ENCODE assay signal across 10 mouse cellular contexts in the genomic region with DNA sequence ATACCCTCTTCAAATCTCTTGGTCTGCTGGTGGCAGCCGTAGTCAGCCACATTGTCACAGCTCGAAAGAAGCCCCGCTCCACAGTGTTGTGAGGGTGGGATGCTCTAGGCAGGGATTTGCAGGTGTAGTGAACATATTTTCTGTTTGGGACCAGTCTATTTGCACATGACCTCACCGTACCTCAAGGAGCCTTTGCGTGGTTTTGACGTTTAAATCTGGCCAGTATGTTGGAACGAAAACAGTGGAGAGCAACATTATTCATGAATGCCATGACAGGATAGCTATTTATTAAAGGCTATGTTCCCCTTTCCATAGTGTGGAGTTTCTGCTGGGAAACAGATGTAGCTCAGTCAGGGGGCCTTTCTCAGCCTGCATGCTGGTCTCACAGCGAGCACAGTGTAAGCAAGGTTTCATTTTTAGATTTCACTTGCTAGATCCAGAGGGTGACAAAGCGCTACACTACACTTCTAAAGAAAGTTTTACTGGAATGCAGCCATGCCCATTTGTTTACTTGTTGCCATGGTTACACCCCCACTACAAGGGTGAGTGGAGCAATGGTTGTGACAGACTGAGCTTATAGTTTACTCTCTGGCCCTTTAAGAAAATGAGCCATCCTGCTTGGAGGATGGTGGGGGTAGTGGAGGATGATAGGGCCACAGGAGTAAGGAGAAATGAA. TPM values are rescaled to one million over a fixed set of nuclear protein-coding genes. Genes with fewer than 3 reads are reported as not detected.
DNase-seq lines count a peak whose midpoint lies in the region; ATAC-seq and TF ChIP-seq lines count a peak whose summit lies in the region.
"Had no signal": no experiment of that assay in that cellular context is flagged by ENCODE, and none has a peak within 500 bp of the region (broad histone marks: within the 10 kb centered on the region; RNA-seq: fewer than 3 reads in every experiment).

No protein-coding gene starts in this region.

- H3K4me2 ChIP-seq in CH12.LX (ENCODE audit: insufficient read depth, low read depth, poor library complexity, severe bottlenecking), result peak overlapping the region; percentile 71
- no peak overlapping the region for H3K4me2 ChIP-seq in forebrain, embryonic 12.5 days

- TF ChIP-seq POLR2A in CH12.LX (IDR thresholded peaks at IDR 0.05; ENCODE audit: low read depth, low read length), result no peak

- no peak overlapping the region for H3K9ac ChIP-seq in CH12.LX (ENCODE audit: insufficient read depth, low read depth)
- H3K9ac ChIP-seq in forebrain, embryonic 12.5 days, result no peak overlapping the region
- H3K9ac ChIP-seq: liver, embryonic 14.5 days had no signal

- no peaks in the 10 kb centered on the region for H3K9me3 ChIP-seq in CH12.LX (replicated peaks; ENCODE audit: low read length)
- no peaks in the 10 kb centered on the region for H3K9me3 ChIP-seq in forebrain, embryonic 12.5 days

- no peaks in the 10 kb centered on the region for H3K79me2 ChIP-seq in CH12.LX (replicated peaks; ENCODE audit: control insufficient read depth, extremely low read depth, insufficient read depth, poor library complexity, severe bottlenecking)

- TF ChIP-seq EP300 in CH12.LX (IDR thresholded peaks at IDR 0.05; ENCODE audit: low read length), result no peak

- no peak for TF ChIP-seq RAD21 in CH12.LX (IDR thresholded peaks at IDR 0.05; ENCODE audit: low read depth, low read length)

- no peak for DNase-seq in gastrocnemius, adult 2 months
- no peak for DNase-seq in gastrocnemius, postnatal 10 days
- peak; percentile 42 for DNase-seq in CH12.LX (ENCODE audit: extremely low read depth)
- DNase-seq in left cerebral cortex, postnatal 14 days (ENCODE audit: low spot score in 2 of 2), result peak; percentile 48 to 91
- DNase-seq in B cell, adult 2 months, result no peak
- no peak for DNase-seq in gastrocnemius, postnatal 4 days (ENCODE audit: low spot score in 2 of 2)
- no peak for DNase-seq in yolk sac, embryonic 10.5 days (ENCODE audit: low spot score)

- 0 out of 2 replicates have a peak, but pooled peaks have one; percentile 44 for ATAC-seq in forebrain, embryonic 12.5 days (ENCODE audit: low FRiP score)

- intact Hi-C loops in gastrocnemius, adult 2 months (cut with DNase I), result no loop called here
- intact Hi-C loops in left cerebral cortex, postnatal 14 days (cut with DNase I), result no loop called here

- WGBS in forebrain, embryonic 12.5 days, result 61% methylated on average over 9 of the region's 9 CpGs

- no peaks in the 10 kb centered on the region for H3K27me3 ChIP-seq in CH12.LX (replicated peaks)
- no peaks in the 10 kb centered on the region for H3K27me3 ChIP-seq in forebrain, embryonic 12.5 days

- TF ChIP-seq CTCF in gastrocnemius, adult 2 months (IDR thresholded peaks at IDR 0.05), result no peak
- no peak for TF ChIP-seq CTCF in CH12.LX (conservative IDR thresholded peaks at IDR 0.05 in 1 of 2, IDR thresholded peaks at IDR 0.05 in 1 of 2; ENCODE audit: low read depth in 2 of 2, low read length in 2 of 2)

- in situ Hi-C loops in CH12.LX (cut with MboI; ENCODE audit: low pct_ligation_motif_present, low pct_unique_long_range_greater_than_20kb, low sequenced_read_pairs), result no loop called here

- H3K36me3 ChIP-seq in CH12.LX (replicated peaks in 1 of 2; ENCODE audit: control insufficient read depth in 1 of 2, insufficient read depth in 1 of 2, low read length in 1 of 2), result no peaks in the 10 kb centered on the region
- no peaks in the 10 kb centered on the region for H3K36me3 ChIP-seq in forebrain, embryonic 12.5 days (replicated peaks)

- peaks cover 0 to 45% of the 10 kb centered on the region in 2 experiments; a peak in 2 of 4 replicates for H3K4me1 ChIP-seq in CH12.LX (ENCODE audit: control insufficient read depth in 1 of 2, insufficient read depth in 2 of 2)
- peaks cover 8% of the 10 kb centered on the region; the same call in 1 of the 2 replicates for H3K4me1 ChIP-seq in forebrain, embryonic 12.5 days

- H3K4me3 ChIP-seq in gastrocnemius, adult 2 months, result 0 out of 2 replicates have a peak overlapping the region, but pooled peaks have one; percentile 8
- no peak overlapping the region for H3K4me3 ChIP-seq in CH12.LX (replicated peaks in 1 of 3; ENCODE audit: low read depth in 2 of 3, low read length in 2 of 3, poor library complexity in 1 of 3)
- no peak overlapping the region for H3K4me3 ChIP-seq in forebrain, embryonic 12.5 days (replicated peaks)
- H3K4me3 ChIP-seq: erythroblast, embryonic 14.5 days had no signal

- H3K27ac ChIP-seq in gastrocnemius, adult 2 months, result no peak overlapping the region
- no peak overlapping the region for H3K27ac ChIP-seq in CH12.LX (ENCODE audit: insufficient read depth, low read depth)
- no peak overlapping the region for H3K27ac ChIP-seq in forebrain, embryonic 12.5 days
- H3K27ac ChIP-seq: liver, embryonic 14.5 days had no signal

- dilution Hi-C loops in CH12.LX (cut with MboI; ENCODE audit: extremely low pct_ligation_motif_present, extremely low pct_unique_long_range_greater_than_20kb, low sequenced_read_pairs), result no loop called here

TF ChIP-seq in CH12.LX, 34 proteins besides CTCF, POLR2A, EP300 and RAD21:
- TF ChIP-seq ZNF384 (IDR thresholded peaks at IDR 0.05; ENCODE audit: low read depth, low read length), result no peak
- TF ChIP-seq MAFK (IDR thresholded peaks at IDR 0.05; ENCODE audit: insufficient replicate concordance, low read length), result no peak
- TF ChIP-seq USF1 (IDR thresholded peaks at IDR 0.05; ENCODE audit: low read depth, low read length), result no peak
- TF ChIP-seq E2F4 (IDR thresholded peaks at IDR 0.05; ENCODE audit: insufficient replicate concordance, low read depth, low read length), result no peak
- TF ChIP-seq RCOR1 (conservative IDR thresholded peaks at IDR 0.05; ENCODE audit: low read depth, low read length), result no peak
- TF ChIP-seq CHD2 (IDR thresholded peaks at IDR 0.05; ENCODE audit: low read length), result no peak
- no peak for TF ChIP-seq GABPA (IDR thresholded peaks at IDR 0.05; ENCODE audit: insufficient replicate concordance, low read depth, low read length)
- TF ChIP-seq NELFE (IDR thresholded peaks at IDR 0.05; ENCODE audit: low read depth, low read length), result no peak
- no peak for TF ChIP-seq SMC3 (IDR thresholded peaks at IDR 0.05; ENCODE audit: low read depth, low read length)
- no peak for TF ChIP-seq MAX (IDR thresholded peaks at IDR 0.05; ENCODE audit: low read length)
- no peak for TF ChIP-seq TBP (conservative IDR thresholded peaks at IDR 0.05; ENCODE audit: low read depth, low read length)
- TF ChIP-seq MAZ (IDR thresholded peaks at IDR 0.05; ENCODE audit: low read depth, low read length), result no peak
- no peak for TF ChIP-seq MXI1 (IDR thresholded peaks at IDR 0.05; ENCODE audit: low read depth, low read length)
- no peak for TF ChIP-seq JUND (conservative IDR thresholded peaks at IDR 0.05; ENCODE audit: low read depth, low read length)
- no peak for TF ChIP-seq TCF12 (IDR thresholded peaks at IDR 0.05; ENCODE audit: low read depth, low read length)
- TF ChIP-seq ZKSCAN1 (IDR thresholded peaks at IDR 0.05; ENCODE audit: borderline replicate concordance, low read depth, low read length), result no peak
- TF ChIP-seq ETS1 (conservative IDR thresholded peaks at IDR 0.05; ENCODE audit: low read depth, low read length), result no peak
- no peak for TF ChIP-seq ELF1 (IDR thresholded peaks at IDR 0.05; ENCODE audit: low read depth, low read length)
- no peak for TF ChIP-seq HCFC1 (IDR thresholded peaks at IDR 0.05; ENCODE audit: low read depth, low read length)

RNA-seq across cellular contexts. Expression of a gene that starts 52.3 kb away (rescaled TPM):
- 10 to 100 TPM in 1 of 2 experiments, 1 to 10 TPM in 1; 8.5 to 11.7 TPM for total RNA-seq in gastrocnemius, adult 2 months (2021)
- 1 to 10 TPM; 6.0 to 7.7 TPM for total RNA-seq in gastrocnemius, postnatal 10 days (2021)
- total RNA-seq in CH12.LX (2012; rRNA removed), result 0.04 TPM in 1 of 2 replicates, not detected in the other
- not detected in 2 replicates for total RNA-seq in CH12.LX (2014; rRNA removed)
- polyA plus RNA-seq in CH12.LX (2012; ENCODE audit: insufficient read length, low read depth), result 0.07 TPM in 1 of 2 replicates, not detected in the other
- polyA plus RNA-seq in forebrain, embryonic 12.5 days (2016; fragmentation: Nextera tagmentation; extraction: Ambion mirVana), result 5.6 and 7.3 TPM in 2 replicates
- total RNA-seq in left cerebral cortex, postnatal 14 days (2021), result 100 to 1,000 TPM; 155 TPM
- total RNA-seq in gastrocnemius, postnatal 4 days (2021), result 1 to 10 TPM; 8.2 to 8.3 TPM
- polyA plus RNA-seq: erythroblast, embryonic 14.5 days had no signal

RNA-seq across cellular contexts. Expression of a gene that starts 54.7 kb away (rescaled TPM):
- under 1 TPM; 0.61 to 0.70 TPM for total RNA-seq in gastrocnemius, adult 2 months (2021)
- 1 to 10 TPM; 1.5 to 1.6 TPM for total RNA-seq in gastrocnemius, postnatal 10 days (2021)
- not detected in 2 replicates for total RNA-seq in CH12.LX (2012; rRNA removed)
- total RNA-seq in CH12.LX (2014; rRNA removed), result not detected in 2 replicates
- not detected in 2 replicates for polyA plus RNA-seq in CH12.LX (2012; ENCODE audit: insufficient read length, low read depth)
- polyA plus RNA-seq in forebrain, embryonic 12.5 days (2016; fragmentation: Nextera tagmentation; extraction: Ambion mirVana), result 0.31 and 0.56 TPM in 2 replicates
- under 1 TPM; 0.51 to 0.61 TPM for total RNA-seq in left cerebral cortex, postnatal 14 days (2021)
- 1 to 10 TPM; 3.1 to 3.8 TPM for total RNA-seq in gastrocnemius, postnatal 4 days (2021)
- polyA plus RNA-seq: erythroblast, embryonic 14.5 days had no signal

RNA-seq across cellular contexts. Expression of a gene that starts 55.4 kb away (rescaled TPM):
- total RNA-seq in gastrocnemius, adult 2 months (2021), result under 1 TPM in 1 of 2 experiments, not detected in 1; 0.23 TPM
- under 1 TPM; 0.28 to 0.47 TPM for total RNA-seq in gastrocnemius, postnatal 10 days (2021)
- not detected in 2 replicates for total RNA-seq in CH12.LX (2012; rRNA removed)
- not detected in 2 replicates for total RNA-seq in CH12.LX (2014; rRNA removed)
- not detected in 2 replicates for polyA plus RNA-seq in CH12.LX (2012; ENCODE audit: insufficient read length, low read depth)
- polyA plus RNA-seq in forebrain, embryonic 12.5 days (2016; fragmentation: Nextera tagmentation; extraction: Ambion mirVana), result 0.23 TPM in 1 of 2 replicates, not detected in the other
- total RNA-seq in left cerebral cortex, postnatal 14 days (2021), result 1 to 10 TPM; 2.3 to 3.3 TPM
- total RNA-seq in gastrocnemius, postnatal 4 days (2021), result under 1 TPM in 1 of 2 experiments, not detected in 1; 0.52 TPM
- polyA plus RNA-seq: erythroblast, embryonic 14.5 days; liver, embryonic 14.5 days had no signal

Comparison
In these comparisons a context has a peak if more than half of its experiments do, and no peak if none do; other contexts are left out.
1. DNase-seq: peak in CH12.LX (single experiment) and left cerebral cortex, postnatal 14 days (2 of 2); none in gastrocnemius, adult 2 months (single experiment), gastrocnemius, postnatal 10 days (single experiment), B cell, adult 2 months (0 of 2), gastrocnemius, postnatal 4 days (0 of 2) and yolk sac, embryonic 10.5 days (single experiment).
2. RNA of a gene that starts 52.3 kb away (total RNA-seq): 155 TPM in left cerebral cortex, postnatal 14 days; 8.5 to 11.7 TPM in gastrocnemius, adult 2 months, 8.2 to 8.3 TPM in gastrocnemius, postnatal 4 days, 6.0 to 7.7 TPM in gastrocnemius, postnatal 10 days and 0.04 TPM in CH12.LX; every median in the first group is over 10 times any median in the second.